Comparison of ENCODE assay signal across 19 mouse cellular contexts in genomic region chr4:88400992-88401313, GRCm38 (mm10). TPM values are rescaled to one million over a fixed set of nuclear protein-coding genes. Genes with fewer than 3 reads are reported as not detected.
A peak's percentile ranks its signal among the peaks of the same experiment; 100 is the strongest.
DNase-seq lines count a peak whose midpoint lies in the region; ATAC-seq and TF ChIP-seq lines count a peak whose summit lies in the region.
"Had no signal": no experiment of that assay in that cellular context is flagged by ENCODE, and none has a peak within 500 bp of the region (broad histone marks: within the 10 kb centered on the region; RNA-seq: fewer than 3 reads in every experiment).

No protein-coding gene starts in this region.

- H3K36me3 ChIP-seq in kidney, embryonic 14.5 days (ENCODE audit: control insufficient read depth, insufficient read depth, low read length) = no peaks in the 10 kb centered on the region
- H3K36me3 ChIP-seq in kidney, adult 2 months (ENCODE audit: control insufficient read depth, insufficient read depth, low read length) = no peaks in the 10 kb centered on the region
- H3K36me3 ChIP-seq in kidney, embryonic 15.5 days = no peaks in the 10 kb centered on the region
- no peaks in the 10 kb centered on the region for H3K36me3 ChIP-seq in kidney, embryonic 16.5 days (ENCODE audit: insufficient read depth, low read length)
- no peaks in the 10 kb centered on the region for H3K36me3 ChIP-seq in kidney, postnatal 0 days (ENCODE audit: insufficient read depth, low read length)

- no peak for TF ChIP-seq CTCF in kidney, adult 2 months (conservative IDR thresholded peaks at IDR 0.05; ENCODE audit: insufficient read depth, insufficient read length, low read depth, low read length)
- no peak for TF ChIP-seq CTCF in kidney, postnatal 0 days (IDR thresholded peaks at IDR 0.05; ENCODE audit: low read depth)

- WGBS in kidney, embryonic 14.5 days = 65% methylated on average over 7 of the region's 7 CpGs
- 66% methylated on average over 7 of the region's 7 CpGs for WGBS in kidney, adult 2 months
- 63% methylated on average over 7 of the region's 7 CpGs for WGBS in kidney, embryonic 15.5 days
- WGBS in kidney, embryonic 16.5 days = 49% methylated on average over 7 of the region's 7 CpGs
- WGBS in kidney, postnatal 0 days = 60% methylated on average over 7 of the region's 7 CpGs

- H3K4me3 ChIP-seq in kidney, embryonic 14.5 days (ENCODE audit: low read length) = no peak overlapping the region
- no peak overlapping the region for H3K4me3 ChIP-seq in kidney, adult 2 months (ENCODE audit: insufficient read depth, low read depth, low read length)
- no peak overlapping the region for H3K4me3 ChIP-seq in kidney, embryonic 15.5 days (replicated peaks)
- no peak overlapping the region for H3K4me3 ChIP-seq in kidney, embryonic 16.5 days (ENCODE audit: low read length)
- no peak overlapping the region for H3K4me3 ChIP-seq in kidney, postnatal 0 days (replicated peaks; ENCODE audit: low read depth, low read length)

- no peaks in the 10 kb centered on the region for H3K27me3 ChIP-seq in kidney, embryonic 14.5 days (ENCODE audit: control insufficient read depth, insufficient read depth, low read length)
- H3K27me3 ChIP-seq in kidney, adult 2 months (replicated peaks; ENCODE audit: control insufficient read depth, insufficient read depth, low read length) = no peaks in the 10 kb centered on the region
- no peaks in the 10 kb centered on the region for H3K27me3 ChIP-seq in kidney, embryonic 15.5 days
- H3K27me3 ChIP-seq in kidney, embryonic 16.5 days (ENCODE audit: insufficient read depth, low read length) = no peaks in the 10 kb centered on the region
- H3K27me3 ChIP-seq in kidney, postnatal 0 days (ENCODE audit: insufficient read depth, low read length) = no peaks in the 10 kb centered on the region
- H3K27me3 ChIP-seq: CH12.LX, Patski had no signal

- no peaks in the 10 kb centered on the region for H3K9me3 ChIP-seq in kidney, embryonic 14.5 days (ENCODE audit: control insufficient read depth, low read length)
- no peaks in the 10 kb centered on the region for H3K9me3 ChIP-seq in kidney, embryonic 15.5 days (replicated peaks)
- no peaks in the 10 kb centered on the region for H3K9me3 ChIP-seq in kidney, embryonic 16.5 days (ENCODE audit: low read length)
- H3K9me3 ChIP-seq in kidney, postnatal 0 days (replicated peaks; ENCODE audit: low read length) = no peaks in the 10 kb centered on the region
- H3K9me3 ChIP-seq: G1E had no signal

- 0 out of 2 replicates have a peak, but pooled peaks cover 3% of the 10 kb centered on the region for H3K4me1 ChIP-seq in kidney, embryonic 14.5 days (ENCODE audit: control insufficient read depth, insufficient read depth, low read length)
- no peaks in the 10 kb centered on the region for H3K4me1 ChIP-seq in kidney, adult 2 months (ENCODE audit: control insufficient read depth, insufficient read depth, low read length)
- no peaks in the 10 kb centered on the region for H3K4me1 ChIP-seq in kidney, embryonic 15.5 days
- 0 out of 2 replicates have a peak, but pooled peaks cover 6% of the 10 kb centered on the region for H3K4me1 ChIP-seq in kidney, embryonic 16.5 days (ENCODE audit: insufficient read depth, low read length)
- no peaks in the 10 kb centered on the region for H3K4me1 ChIP-seq in kidney, postnatal 0 days (replicated peaks; ENCODE audit: insufficient read depth, low read length)

- no peak for DNase-seq in kidney, adult 2 months
- DNase-seq in kidney, adult 9 months = no peak
- DNase-seq in kidney, postnatal 10 days = no peak
- DNase-seq in kidney, postnatal 0 days (ENCODE audit: low spot score) = no peak
- DNase-seq in kidney, postnatal 14 days = no peak
- DNase-seq: adrenal gland, adult 2 months; adrenal gland, adult 8-10 months; adrenal gland, postnatal 10 days; B cell, adult 2 months; cerebellum, adult 11 months; cerebellum, adult 11-12 months had no signal

- H3K9ac ChIP-seq in kidney, embryonic 14.5 days (ENCODE audit: low read depth, low read length) = no peak overlapping the region
- no peak overlapping the region for H3K9ac ChIP-seq in kidney, embryonic 15.5 days
- no peak overlapping the region for H3K9ac ChIP-seq in kidney, embryonic 16.5 days (replicated peaks; ENCODE audit: low read length)
- no peak overlapping the region for H3K9ac ChIP-seq in kidney, postnatal 0 days (ENCODE audit: low read depth, low read length)

- TF ChIP-seq POLR2A in kidney, adult 2 months (IDR thresholded peaks at IDR 0.05; ENCODE audit: low read depth, low read length) = no peak

- peak; percentile 44; the same call in 1 of the 2 replicates for ATAC-seq in kidney, embryonic 14.5 days (ENCODE audit: low FRiP score, low TSS enrichment)
- peak; percentile 73 for ATAC-seq in kidney, embryonic 15.5 days (replicated peaks; ENCODE audit: low FRiP score)
- ATAC-seq in kidney, embryonic 16.5 days (ENCODE audit: low FRiP score, low TSS enrichment) = peak; percentile 72
- no peak for ATAC-seq in kidney, postnatal 0 days (replicated peaks; ENCODE audit: low FRiP score, low read depth)
- ATAC-seq: activated CD4-positive, CD25-positive, alpha-beta regulatory T cell, adult 4 months; CD4-positive, CD25-positive, alpha-beta regulatory T cell, adult 4 months; Patski had no signal

- no peak overlapping the region for H3K27ac ChIP-seq in kidney, embryonic 14.5 days (ENCODE audit: low read depth, low read length)
- H3K27ac ChIP-seq in kidney, adult 2 months (ENCODE audit: insufficient read depth, low read depth, low read length) = no peak overlapping the region
- no peak overlapping the region for H3K27ac ChIP-seq in kidney, embryonic 15.5 days
- H3K27ac ChIP-seq in kidney, embryonic 16.5 days (ENCODE audit: low read length) = 0 out of 2 replicates have a peak overlapping the region, but pooled peaks have one; percentile 43
- H3K27ac ChIP-seq in kidney, postnatal 0 days = 0 out of 2 replicates have a peak overlapping the region, but pooled peaks have one; percentile 8

- H3K4me2 ChIP-seq in kidney, embryonic 14.5 days (replicated peaks; ENCODE audit: low read depth, low read length) = no peak overlapping the region
- no peak overlapping the region for H3K4me2 ChIP-seq in kidney, embryonic 15.5 days
- no peak overlapping the region for H3K4me2 ChIP-seq in kidney, embryonic 16.5 days (replicated peaks; ENCODE audit: low read depth, low read length)
- H3K4me2 ChIP-seq in kidney, postnatal 0 days (ENCODE audit: low read length) = no peak overlapping the region

RNA-seq across cellular contexts. Expression of gene Hacd4, which starts 37.8 kb away (rescaled TPM):
- 20.8 and 20.9 TPM in 2 replicates for polyA plus RNA-seq in kidney, embryonic 14.5 days (2014; fragmentation: Nextera tagmentation; extraction: Ambion mirVana)
- 2.8 and 3.7 TPM in 2 replicates for polyA plus RNA-seq in kidney, adult 2 months (2012; rRNA removed)
- 18.3 and 20.7 TPM in 2 replicates for polyA plus RNA-seq in kidney, embryonic 15.5 days (2015; fragmentation: Nextera tagmentation; extraction: Ambion mirVana)
- polyA plus RNA-seq in kidney, embryonic 16.5 days (2015; fragmentation: Nextera tagmentation; extraction: Ambion mirVana) = 20.3 and 21.1 TPM in 2 replicates
- 33.5 and 37.0 TPM in 2 replicates for polyA plus RNA-seq in kidney, postnatal 0 days (2015; fragmentation: Nextera tagmentation; extraction: Ambion mirVana)
- polyA plus RNA-seq: G1E had no signal

Comparison
In these comparisons a context has a peak if more than half of its experiments do, and no peak if none do; other contexts are left out.
1. H3K27ac ChIP-seq: peak in kidney, embryonic 16.5 days (single experiment) and kidney, postnatal 0 days (single experiment); none in kidney, embryonic 14.5 days (single experiment), kidney, adult 2 months (single experiment) and kidney, embryonic 15.5 days (single experiment).